Mouse (Mus musculus) midbrain, embryonic 11.5 days (tissue): ENCODE results near the gene Vsig10. TPM values are rescaled to one million over a fixed set of nuclear protein-coding genes. Genes with fewer than 3 reads are reported as not detected.
"Not testable (repeated sequence)": the region's sequence is repeated elsewhere in the genome, so short reads cannot be mapped to it uniquely, and the experiment has no call there.

Experiments
- ATAC-seq: fragments of 200-750 bp; cut with Nextera tagmentation; 2 replicates; pipeline ENCODE4 v1.8.0; 2017; ENCODE audit warnings: moderate TSS enrichment, moderate library complexity; ENCODE audit not compliant: low FRiP score
- DNase-seq: peaks from one replicate; pipeline ENCODE4 v3.0.0; 2015; ENCODE audit warnings: low spot score; ENCODE audit errors: missing footprints
- H3K27ac ChIP-seq: fragments of 300-500 bp; sonication (generic); 2 replicates; pipeline ENCODE4 v1.5.1; 2014; ENCODE audit warnings: low read depth, low read length
- H3K27me3 ChIP-seq: fragments of 300-500 bp; sonication (generic); 2 replicates; pipeline ENCODE4 v1.6.1; 2014; ENCODE audit warnings: mild to moderate bottlenecking, low read length, moderate library complexity, mixed read lengths; ENCODE audit not compliant: control insufficient read depth, insufficient read depth
- H3K36me3 ChIP-seq: fragments of 300-500 bp; sonication (generic); 2 replicates; pipeline ENCODE4 v1.6.1; 2014; ENCODE audit warnings: mild to moderate bottlenecking, low read length, moderate library complexity, mixed read lengths; ENCODE audit not compliant: control insufficient read depth, insufficient read depth
- H3K4me1 ChIP-seq: fragments of 300-500 bp; sonication (generic); 2 replicates; pipeline ENCODE4 v1.6.1; 2014; ENCODE audit warnings: low read length; ENCODE audit not compliant: control insufficient read depth, insufficient read depth
- H3K4me2 ChIP-seq: fragments of 300-500 bp; sonication (generic); 2 replicates; pipeline ENCODE4 v1.6.1; 2014; ENCODE audit warnings: mild to moderate bottlenecking, moderate library complexity
- H3K4me3 ChIP-seq: fragments of 300-500 bp; sonication (generic); 2 replicates; pipeline ENCODE4 v1.5.1; 2014; ENCODE audit warnings: low read depth, low read length
- H3K9ac ChIP-seq: fragments of 300-500 bp; sonication (generic); 2 replicates; pipeline ENCODE4 v1.6.1; 2014; ENCODE audit warnings: low read length
- H3K9me3 ChIP-seq: fragments of 300-500 bp; sonication (generic); 2 replicates; pipeline ENCODE4 v1.6.1; 2016; ENCODE audit warnings: low read length; ENCODE audit not compliant: control insufficient read depth
- WGBS: fragments of 180-500 bp; shearing (Covaris S2); extraction: QIAGEN DNeasy Blood & Tissue Kit; methylation state at CpG from one replicate; pipeline ENCODE4 v1.1.7; 2014; 5-methylcytosine and 5-hydroxymethylcytosine counted together
- polyA plus RNA-seq: library from polyadenylated mRNA; unstranded; fragments of >200 nt; fragmentation: Nextera tagmentation; extraction: Ambion mirVana; gene quantifications from 2 replicates; pipeline ENCODE4 v1.2.1, GENCODE M21; 2014

The Vsig10 gene
- polyA plus RNA-seq, 1 experiment from 2014 or later, result 2.2 TPM

DNA sequence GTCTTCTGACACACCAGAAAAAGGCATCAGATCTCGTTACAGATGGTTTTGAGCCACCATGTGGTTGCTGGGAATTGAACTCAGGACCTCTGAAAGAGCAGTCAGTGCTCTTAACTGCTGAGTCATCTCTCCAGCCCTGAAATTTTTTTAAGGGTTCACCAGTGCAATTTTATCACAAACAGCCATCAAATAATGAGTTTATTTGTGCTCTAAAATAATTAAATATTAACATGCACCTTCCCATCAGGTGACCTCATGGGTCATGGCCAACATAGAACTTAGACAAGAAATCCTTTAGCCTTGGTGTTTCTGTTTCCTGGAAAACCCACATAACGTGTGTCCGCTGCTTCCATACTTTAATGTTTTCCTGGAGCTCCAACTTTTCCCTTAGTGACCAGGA is 25.1 kb upstream of the Vsig10 start:
- not testable (repeated sequence) for H3K36me3 ChIP-seq, H3K9ac ChIP-seq, H3K4me3 ChIP-seq, H3K4me1 ChIP-seq, H3K4me2 ChIP-seq, ATAC-seq, H3K9me3 ChIP-seq, H3K27me3 ChIP-seq, H3K27ac ChIP-seq, DNase-seq
- 78% methylated on average over 3 of the region's 3 CpGs for WGBS

- H3K27me3 ChIP-seq, result no peaks in the 10 kb centered on the region
- H3K4me2 ChIP-seq, result no peak overlapping the region
- no peak for ATAC-seq
- no peaks in the 10 kb centered on the region for H3K4me1 ChIP-seq
- H3K9ac ChIP-seq, result no peak overlapping the region
- DNase-seq, result no peak
- no peaks in the 10 kb centered on the region for H3K9me3 ChIP-seq
- H3K27ac ChIP-seq, result no peak overlapping the region
- H3K36me3 ChIP-seq, result no peaks in the 10 kb centered on the region
- 91% methylated on average over 8 of the region's 8 CpGs for WGBS
- H3K4me3 ChIP-seq, result no peak overlapping the region
Observed at GRCm38 (mm10) chr5:117295011-117295410, 23.9 kb upstream of the Vsig10 start.

DNA sequence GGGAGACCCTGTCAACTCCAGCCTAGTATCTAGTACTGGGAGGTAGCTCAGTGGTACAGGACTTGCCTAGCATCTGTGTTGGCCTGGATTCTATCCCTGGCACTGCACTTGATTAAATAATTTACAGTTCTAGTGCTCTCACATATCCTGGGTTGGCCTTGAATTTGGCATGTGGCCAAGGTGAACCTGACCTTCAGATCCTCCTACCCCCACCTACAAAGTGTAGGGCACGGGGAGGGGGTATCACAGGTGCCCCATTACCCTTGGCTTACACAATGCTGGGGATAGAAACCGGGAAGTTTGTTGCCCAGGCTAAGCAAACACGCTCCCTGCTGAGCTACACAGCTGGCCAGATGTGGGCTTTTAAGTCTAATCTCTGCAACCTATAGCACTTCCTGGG is 16.0 kb upstream of the Vsig10 start:
- no peak for DNase-seq
- WGBS, result 63% methylated on average over 3 of the region's 3 CpGs
- Histone ChIP-seq H3K4me1 (no peaks in the 10 kb centered on the region), H3K36me3 (no peaks in the 10 kb centered on the region), H3K9ac (no peak overlapping the region), H3K27ac (no peak overlapping the region), H3K27me3 (no peaks in the 10 kb centered on the region), H3K4me3 (no peak overlapping the region), H3K9me3 (no peaks in the 10 kb centered on the region), H3K4me2 (no peak overlapping the region)
- no peak for ATAC-seq

DNA sequence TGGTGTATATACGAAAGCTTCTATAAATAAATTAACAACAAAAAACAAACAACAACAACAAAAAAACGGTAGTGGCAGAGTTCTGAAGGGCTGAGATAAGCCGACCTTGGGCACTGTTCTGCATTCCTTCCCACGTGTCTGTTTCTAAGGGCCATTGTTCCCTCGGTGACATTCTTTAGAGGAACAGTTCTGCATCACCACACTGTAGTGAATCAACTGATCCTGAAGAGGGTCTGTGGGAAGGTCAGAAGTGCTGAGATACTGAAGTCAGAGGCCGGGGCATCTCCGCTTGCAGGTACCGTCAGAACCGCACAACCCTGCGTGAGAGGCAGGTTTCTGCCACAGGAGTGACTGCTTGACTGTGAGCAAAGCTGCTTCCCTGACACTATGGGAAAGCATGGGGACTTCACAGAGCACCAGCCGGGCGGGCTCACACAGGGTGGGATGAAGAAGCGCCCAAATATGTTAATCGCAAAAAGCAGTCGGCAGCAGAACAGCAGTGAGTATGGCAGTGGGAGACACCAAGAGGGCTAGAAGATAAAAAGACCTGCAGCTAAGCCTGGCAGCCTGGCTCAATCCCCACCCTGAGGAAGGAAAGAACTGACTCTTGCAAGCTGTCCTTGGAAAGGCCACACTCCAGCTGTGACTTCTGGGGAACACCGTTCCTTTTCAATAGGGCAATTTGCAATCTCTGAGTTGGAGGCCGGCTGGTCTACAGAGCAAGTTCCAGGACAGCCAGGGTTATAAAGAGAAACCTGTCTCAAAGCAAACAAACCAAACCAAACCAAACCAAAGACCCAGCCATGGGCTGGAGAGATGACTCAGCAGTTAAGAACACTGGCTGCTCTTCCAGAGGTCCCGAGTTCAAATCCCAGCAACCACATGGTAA is 14.9 kb upstream of the Vsig10 start:
- no peak overlapping the region for H3K27ac ChIP-seq
- H3K4me2 ChIP-seq, result no peak overlapping the region
- ATAC-seq (no peak), DNase-seq (no peak)
- no peaks in the 10 kb centered on the region for H3K9me3 ChIP-seq
- H3K4me1 ChIP-seq, result no peaks in the 10 kb centered on the region
- no peaks in the 10 kb centered on the region for H3K36me3 ChIP-seq
- H3K27me3 ChIP-seq, result no peaks in the 10 kb centered on the region
- 36% methylated on average over 18 of the region's 18 CpGs for WGBS
- no peak overlapping the region for H3K4me3 ChIP-seq
- H3K9ac ChIP-seq, result no peak overlapping the region

DNA sequence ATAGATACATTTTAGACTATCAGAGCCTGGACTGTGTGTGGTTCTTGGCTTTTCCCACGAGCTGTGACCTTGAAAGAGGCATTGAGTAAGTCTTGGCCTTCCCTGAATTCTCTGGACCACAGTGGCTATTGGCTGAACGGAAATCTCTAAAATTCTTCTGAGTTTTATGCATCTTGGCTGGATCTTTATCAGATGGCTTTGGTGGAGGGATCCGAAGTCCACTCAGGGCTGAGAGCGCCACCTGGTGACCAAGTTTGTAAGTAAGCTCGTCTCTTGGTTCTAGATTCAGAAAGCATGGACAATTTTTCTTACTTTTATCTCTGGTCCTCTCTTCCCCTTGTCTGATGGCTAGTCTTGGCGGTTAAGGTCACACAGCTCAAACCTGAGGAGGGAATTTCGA is 13.9 kb upstream of the Vsig10 start:
- no peak overlapping the region for H3K27ac ChIP-seq
- H3K4me1 ChIP-seq, result no peaks in the 10 kb centered on the region
- no peaks in the 10 kb centered on the region for H3K27me3 ChIP-seq
- no peak overlapping the region for H3K4me3 ChIP-seq
- DNase-seq, result peak; percentile 95
- H3K9ac ChIP-seq, result no peak overlapping the region
- 80% methylated on average over 7 of the region's 7 CpGs for WGBS
- no peaks in the 10 kb centered on the region for H3K9me3 ChIP-seq
- no peak overlapping the region for H3K4me2 ChIP-seq
- H3K36me3 ChIP-seq, result no peaks in the 10 kb centered on the region
- ATAC-seq, result no peak

DNA sequence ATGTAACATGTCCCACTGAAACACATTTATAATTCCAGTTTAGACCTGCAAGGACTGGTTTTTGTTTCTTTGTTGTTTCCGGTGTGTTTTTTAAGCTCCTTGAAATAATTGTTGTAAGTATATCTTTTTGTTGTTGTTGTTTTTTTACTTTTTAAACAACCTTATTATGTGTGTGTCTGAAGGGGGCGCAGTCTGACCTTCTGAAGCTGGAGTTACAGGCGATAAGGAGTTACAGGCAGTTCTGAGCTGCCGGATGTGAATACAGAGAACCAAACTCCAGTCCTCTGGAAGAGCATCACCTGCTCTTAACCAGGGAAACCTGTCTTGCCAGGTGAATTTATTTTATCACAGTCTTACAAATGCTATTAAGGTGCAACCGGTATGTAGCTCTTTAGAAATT is 13.1 kb upstream of the Vsig10 start:
- H3K9ac ChIP-seq, result no peak overlapping the region
- WGBS, result 96% methylated on average over 5 of the region's 5 CpGs
- no peaks in the 10 kb centered on the region for H3K36me3 ChIP-seq
- H3K4me3 ChIP-seq, result no peak overlapping the region
- no peak overlapping the region for H3K4me2 ChIP-seq
- DNase-seq (no peak), ATAC-seq (no peak)
- no peaks in the 10 kb centered on the region for H3K9me3 ChIP-seq
- no peaks in the 10 kb centered on the region for H3K27me3 ChIP-seq
- no peak overlapping the region for H3K27ac ChIP-seq
- H3K4me1 ChIP-seq, result no peaks in the 10 kb centered on the region

GRCm38 (mm10) chr5:117306826-117307225 is 12.1 kb upstream of the Vsig10 start:
- Histone ChIP-seq H3K9me3 (no peaks in the 10 kb centered on the region), H3K4me1 (no peaks in the 10 kb centered on the region), H3K27ac (no peak overlapping the region), H3K27me3 (no peaks in the 10 kb centered on the region), H3K9ac (no peak overlapping the region), H3K36me3 (no peaks in the 10 kb centered on the region), H3K4me2 (no peak overlapping the region), H3K4me3 (no peak overlapping the region)
- WGBS, result 93% methylated on average over 2 of the region's 2 CpGs
- DNase-seq (no peak), ATAC-seq (no peak)

- Histone ChIP-seq H3K27ac (no peak overlapping the region), H3K4me3 (no peak overlapping the region), H3K36me3 (no peaks in the 10 kb centered on the region), H3K4me2 (no peak overlapping the region), H3K9ac (no peak overlapping the region), H3K4me1 (no peaks in the 10 kb centered on the region), H3K9me3 (no peaks in the 10 kb centered on the region), H3K27me3 (no peaks in the 10 kb centered on the region)
- DNase-seq (peak; percentile 95), ATAC-seq (no peak)
- 40% methylated on average over 11 of the region's 11 CpGs for WGBS
Observed at GRCm38 (mm10) chr5:117307699-117308098, 11.2 kb upstream of the Vsig10 start.

- H3K9ac ChIP-seq, result no peak overlapping the region
- peak overlapping the region; percentile 9; the same call in 1 of the 2 replicates for H3K4me3 ChIP-seq
- H3K27me3 ChIP-seq, result peaks cover 15% of the 10 kb centered on the region
- no peak for ATAC-seq
- H3K9me3 ChIP-seq, result no peaks in the 10 kb centered on the region
- no peaks in the 10 kb centered on the region for H3K36me3 ChIP-seq
- no peak overlapping the region for H3K27ac ChIP-seq
- H3K4me1 ChIP-seq, result peaks cover 7% of the 10 kb centered on the region; the same call in 1 of the 2 replicates
- peak; percentile 90 for DNase-seq
- WGBS, result 34% methylated on average over 14 of the region's 14 CpGs
- H3K4me2 ChIP-seq, result peak overlapping the region; percentile 20
Observed at GRCm38 (mm10) chr5:117313420-117313819, 5.5 kb upstream of the Vsig10 start.
